ENCODE assay signal across 29 mouse cellular contexts in genomic region chr1:173192059-173192458, GRCm38 (mm10). TPM values are rescaled to one million over a fixed set of nuclear protein-coding genes. Genes with fewer than 3 reads are reported as not detected.
"Had no signal": no experiment of that assay in that cellular context is flagged by ENCODE, and none has a peak within 500 bp of the region (broad histone marks: within the 10 kb centered on the region; RNA-seq: fewer than 3 reads in every experiment).

No protein-coding gene starts in this region.

- H3K4me3 ChIP-seq: liver, embryonic 15.5 days; lung, embryonic 15.5 days; megakaryocyte, embryonic 14.5 days; midbrain, embryonic 10.5 days; midbrain, embryonic 12.5 days; myocyte; neural tube, embryonic 12.5 days had no signal

- ATAC-seq: liver, postnatal 0 days; lung, postnatal 0 days; midbrain, embryonic 16.5 days had no signal

- H3K27ac ChIP-seq: liver, embryonic 15.5 days; lung, embryonic 15.5 days; macrophage; midbrain, embryonic 10.5 days; midbrain, embryonic 12.5 days; neural tube, embryonic 12.5 days had no signal

- H3K36me3 ChIP-seq: liver, embryonic 15.5 days; lung, embryonic 15.5 days; midbrain, embryonic 10.5 days; midbrain, embryonic 12.5 days; neural tube, embryonic 12.5 days had no signal

- H3K9me3 ChIP-seq: liver, embryonic 15.5 days; lung, embryonic 15.5 days; megakaryocyte, embryonic 14.5 days; midbrain, embryonic 10.5 days; midbrain, embryonic 12.5 days; neural tube, embryonic 12.5 days had no signal

- H3K4me1 ChIP-seq: liver, embryonic 15.5 days; lung, embryonic 15.5 days; megakaryocyte, embryonic 14.5 days; midbrain, embryonic 10.5 days; midbrain, embryonic 12.5 days; neural tube, embryonic 12.5 days had no signal

- DNase-seq: liver, postnatal 0 days; lung, adult 2 months; lung, postnatal 14 days; lung, postnatal 36 days; midbrain, embryonic 14.5 days; retina, postnatal 1 day; right cerebral cortex, adult 18-20 months; right cerebral cortex, postnatal 25 days; right cerebral cortex, postnatal 4 days; spleen, adult 18-20 months; thymus, adult 18-20 months; thymus, postnatal 14 days; thymus, postnatal 36 days had no signal

- H3K27me3 ChIP-seq: liver, embryonic 15.5 days; lung, embryonic 15.5 days; megakaryocyte, embryonic 14.5 days; midbrain, embryonic 12.5 days; neural tube, embryonic 12.5 days had no signal

RNA-seq across cellular contexts. Expression of gene Olfr1406, which starts 1.6 kb away (rescaled TPM):
- total RNA-seq: neutrophil, adult 5-6 weeks had no signal
- polyA plus RNA-seq: liver, embryonic 15.5 days; liver, postnatal 0 days; lung, adult 2 months; lung, embryonic 15.5 days; lung, postnatal 0 days; macrophage; midbrain, embryonic 10.5 days; midbrain, embryonic 12.5 days; midbrain, embryonic 14.5 days; midbrain, embryonic 16.5 days; myocyte; neural tube, embryonic 12.5 days; neural tube, embryonic 14.5 days; small intestine, adult 2 months; stomach, embryonic 14.5 days; stomach, embryonic 16.5 days; thymus, postnatal 0 days had no signal

RNA-seq across cellular contexts. Expression of gene Olfr218, which starts 5.5 kb away (rescaled TPM):
- total RNA-seq: neutrophil, adult 5-6 weeks had no signal
- polyA plus RNA-seq: liver, embryonic 15.5 days; liver, postnatal 0 days; lung, adult 2 months; lung, embryonic 15.5 days; lung, postnatal 0 days; macrophage; midbrain, embryonic 10.5 days; midbrain, embryonic 12.5 days; midbrain, embryonic 14.5 days; midbrain, embryonic 16.5 days; myocyte; neural tube, embryonic 12.5 days; neural tube, embryonic 14.5 days; small intestine, adult 2 months; stomach, embryonic 14.5 days; stomach, embryonic 16.5 days; thymus, postnatal 0 days had no signal

RNA-seq across cellular contexts. Expression of gene Olfr1404, which starts 20.1 kb away (rescaled TPM):
- total RNA-seq: neutrophil, adult 5-6 weeks had no signal
- polyA plus RNA-seq: liver, embryonic 15.5 days; liver, postnatal 0 days; lung, adult 2 months; lung, embryonic 15.5 days; lung, postnatal 0 days; macrophage; midbrain, embryonic 10.5 days; midbrain, embryonic 12.5 days; midbrain, embryonic 14.5 days; midbrain, embryonic 16.5 days; myocyte; neural tube, embryonic 12.5 days; neural tube, embryonic 14.5 days; small intestine, adult 2 months; stomach, embryonic 14.5 days; stomach, embryonic 16.5 days; thymus, postnatal 0 days had no signal

RNA-seq across cellular contexts. Expression of gene Fcer1a, which starts 35.0 kb away (rescaled TPM):
- total RNA-seq: neutrophil, adult 5-6 weeks had no signal
- polyA plus RNA-seq: lung, embryonic 15.5 days; macrophage; midbrain, embryonic 10.5 days; midbrain, embryonic 12.5 days; midbrain, embryonic 14.5 days; midbrain, embryonic 16.5 days; myocyte; neural tube, embryonic 12.5 days; neural tube, embryonic 14.5 days; small intestine, adult 2 months; stomach, embryonic 14.5 days had no signal

RNA-seq across cellular contexts. Expression of gene Olfr1408, which starts 54.9 kb away (rescaled TPM):
- total RNA-seq: neutrophil, adult 5-6 weeks had no signal
- polyA plus RNA-seq: liver, embryonic 15.5 days; liver, postnatal 0 days; lung, adult 2 months; lung, embryonic 15.5 days; lung, postnatal 0 days; macrophage; midbrain, embryonic 10.5 days; midbrain, embryonic 12.5 days; midbrain, embryonic 14.5 days; midbrain, embryonic 16.5 days; myocyte; neural tube, embryonic 12.5 days; neural tube, embryonic 14.5 days; small intestine, adult 2 months; stomach, embryonic 14.5 days; stomach, embryonic 16.5 days; thymus, postnatal 0 days had no signal
